Mouse (Mus musculus) kidney, adult 9 months (tissue): ENCODE data around the gene Lrfn2.

Experiments used
- DNase-seq: peaks from one replicate; pipeline ENCODE4 v3.0.0; 2022

Lrfn2 gene

GRCm38 (mm10) chr17:49037163-49037950 is 105.2 kb downstream of the Lrfn2 start:
- DNase-seq, result no peak

- no peak for DNase-seq
Observed at GRCm38 (mm10) chr17:49043806-49044640, 111.8 kb downstream of the Lrfn2 start.

GRCm38 (mm10) chr17:49047921-49048320 is 115.7 kb downstream of the Lrfn2 start:
- peak; percentile 26 for DNase-seq

- peak; percentile 15 for DNase-seq
Observed at GRCm38 (mm10) chr17:49051231-49051630, 119.1 kb downstream of the Lrfn2 start.

GRCm38 (mm10) chr17:49061141-49061540 is 129.0 kb downstream of the Lrfn2 start:
- DNase-seq, result no peak

- no peak for DNase-seq
Observed at GRCm38 (mm10) chr17:49063789-49064188, 131.6 kb downstream of the Lrfn2 start.

GRCm38 (mm10) chr17:49064526-49064925 is 132.3 kb downstream of the Lrfn2 start:
- no peak for DNase-seq

GRCm38 (mm10) chr17:49065050-49065449 is 132.9 kb downstream of the Lrfn2 start:
- no peak for DNase-seq

GRCm38 (mm10) chr17:49066748-49067147 is 134.6 kb downstream of the Lrfn2 start:
- no peak for DNase-seq

- DNase-seq, result no peak
Observed at GRCm38 (mm10) chr17:49078168-49078567, 146.0 kb downstream of the Lrfn2 start.

- no peak for DNase-seq
Observed at GRCm38 (mm10) chr17:49079647-49080046, 147.5 kb downstream of the Lrfn2 start.

- no peak for DNase-seq
Observed at GRCm38 (mm10) chr17:49083594-49084380, 151.6 kb downstream of the Lrfn2 start.

- no peak for DNase-seq
Observed at GRCm38 (mm10) chr17:49085111-49085510, 152.9 kb downstream of the Lrfn2 start.

GRCm38 (mm10) chr17:49096781-49097544 is 164.8 kb downstream of the Lrfn2 start:
- no peak for DNase-seq

GRCm38 (mm10) chr17:49111399-49111798 is 179.2 kb downstream of the Lrfn2 start:
- DNase-seq, result no peak

- no peak for DNase-seq
Observed at GRCm38 (mm10) chr17:49111911-49112310, 179.7 kb downstream of the Lrfn2 start.

GRCm38 (mm10) chr17:49113336-49113735 is 181.2 kb downstream of the Lrfn2 start:
- DNase-seq, result no peak

GRCm38 (mm10) chr17:49124166-49124565 is 192.0 kb downstream of the Lrfn2 start:
- DNase-seq, result no peak

- DNase-seq, result no peak
Observed at GRCm38 (mm10) chr17:49124642-49125041, 192.5 kb downstream of the Lrfn2 start.
